Mouse (Mus musculus): Measurements from ENCODE around the gene Tusc2.

The Tusc2 gene

GRCm38 (mm10) chr9:107590058-107590772 is 27.2 kb downstream of the Tusc2 start:
- no peak for DNase-seq

GRCm38 (mm10) chr9:107590773-107591060 is 27.7 kb downstream of the Tusc2 start:
- no peak for DNase-seq

- no peak for DNase-seq
These were observed 30.3 kb downstream of the Tusc2 start for GRCm38 (mm10) chr9:107593101-107593976.

GRCm38 (mm10) chr9:107594281-107595062 is 31.4 kb downstream of the Tusc2 start:
- no peak for DNase-seq

DNA sequence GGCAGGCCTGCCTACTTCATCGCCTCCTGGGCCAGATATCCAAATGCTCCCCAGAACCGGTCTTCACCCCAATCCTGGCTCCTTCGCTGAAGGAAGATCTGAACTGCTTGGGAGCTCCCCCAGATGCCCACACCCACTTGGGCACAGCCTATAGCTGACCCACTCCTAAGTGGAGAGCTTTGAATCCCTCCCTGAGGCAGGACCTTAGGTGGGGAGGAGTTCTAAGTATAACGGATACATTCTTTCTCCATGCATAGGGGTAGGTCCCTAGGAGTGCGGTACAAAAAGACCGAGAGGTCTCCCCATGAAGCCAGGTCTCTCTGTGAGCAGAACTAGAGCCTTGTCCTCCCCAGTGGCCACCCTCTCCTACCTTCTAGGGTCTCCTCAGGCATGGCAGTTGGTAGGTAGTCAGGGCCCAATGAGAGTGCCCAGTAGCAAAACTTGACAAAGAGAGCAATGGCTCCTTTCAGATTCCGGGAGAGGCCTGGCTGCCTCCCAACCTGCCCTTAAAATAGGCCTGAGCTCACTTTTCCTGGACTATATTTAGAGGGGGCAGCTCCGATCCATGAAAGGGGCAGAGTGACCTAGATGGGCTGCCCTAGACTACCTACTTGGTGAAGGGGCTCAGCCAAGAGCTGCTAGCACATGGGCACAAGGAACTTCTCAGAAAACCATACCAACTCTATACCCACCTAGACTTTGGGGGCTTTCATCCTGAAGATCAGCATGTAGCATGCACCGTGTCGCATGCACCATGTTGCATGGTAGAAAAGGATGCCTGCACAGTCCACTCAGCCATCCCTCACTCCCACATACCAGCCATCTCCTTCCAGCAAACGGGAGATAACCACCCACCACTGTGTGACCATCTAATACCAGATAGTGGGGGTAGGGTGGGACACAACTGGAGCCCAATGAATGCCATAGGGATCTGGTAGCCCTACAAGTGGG is 33.8 kb downstream of the Tusc2 start:
- no peak for DNase-seq

- DNase-seq: no peak
These were observed 35.3 kb downstream of the Tusc2 start for GRCm38 (mm10) chr9:107598385-107598784.

DNA sequence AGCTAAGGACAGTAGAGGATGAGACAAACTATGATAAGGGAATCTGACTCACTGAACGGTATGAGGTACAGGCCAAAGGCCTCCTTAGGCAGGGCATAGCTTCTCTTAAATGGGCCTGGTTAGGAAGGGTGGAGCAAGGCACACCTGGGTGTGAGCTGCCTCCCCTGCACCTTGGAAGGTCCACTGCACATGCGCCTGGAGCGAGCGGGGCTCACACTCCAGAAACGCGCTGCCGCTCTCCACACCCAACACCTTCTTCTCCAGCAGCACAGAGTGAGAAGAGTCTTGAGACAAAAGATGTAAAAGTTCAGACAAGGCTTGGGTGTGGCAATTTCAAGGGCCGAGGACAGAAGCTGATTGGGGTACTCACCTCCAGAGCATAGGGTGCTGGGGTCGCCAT is 36.4 kb downstream of the Tusc2 start:
- DNase-seq: no peak

GRCm38 (mm10) chr9:107599842-107600241 is 36.8 kb downstream of the Tusc2 start:
- DNase-seq: no peak

- no peak for DNase-seq
These were observed 37.7 kb downstream of the Tusc2 start for GRCm38 (mm10) chr9:107600745-107601144.

DNA sequence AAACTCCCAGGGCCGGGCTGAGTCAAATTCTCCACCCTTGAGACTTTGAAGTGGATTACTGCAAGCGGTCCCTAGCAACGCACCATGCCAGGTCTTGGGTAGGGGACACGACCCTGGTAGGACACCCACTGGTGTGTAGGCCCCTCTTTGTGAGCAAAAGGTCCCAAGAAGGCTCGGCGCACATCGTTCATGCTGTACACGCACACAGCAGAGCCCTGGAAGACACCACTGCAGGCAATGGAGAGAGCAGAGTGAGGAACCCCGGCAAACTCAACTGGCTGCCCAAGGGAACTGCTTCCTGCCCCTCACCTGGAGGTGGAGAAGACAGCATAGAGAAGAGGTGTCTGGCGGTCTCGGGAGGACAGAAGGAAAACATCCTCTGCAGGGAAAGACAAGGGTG is 38.2 kb downstream of the Tusc2 start:
- DNase-seq: no peak

GRCm38 (mm10) chr9:107602068-107602648 is 39.1 kb downstream of the Tusc2 start:
- peak; percentile 96 for DNase-seq

DNA sequence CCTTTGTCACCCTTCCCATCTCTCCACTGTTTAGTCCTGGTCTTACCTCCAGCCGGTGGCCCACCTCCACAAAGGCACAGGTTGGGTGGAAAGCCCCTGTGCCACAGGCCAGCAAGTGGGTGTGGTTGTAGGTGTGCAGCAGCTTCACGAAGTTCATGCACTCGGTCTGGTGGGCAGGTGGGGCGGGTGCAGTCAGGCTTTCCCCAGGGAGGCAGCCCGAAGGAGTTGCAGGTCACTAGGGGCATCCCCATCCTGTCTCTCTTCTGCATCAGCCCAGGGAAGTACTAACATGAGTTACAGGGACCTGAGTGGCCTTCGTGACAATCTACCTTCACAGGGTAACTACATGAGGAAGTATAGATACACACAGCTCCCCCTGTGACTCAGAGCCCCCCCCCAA is 40.2 kb downstream of the Tusc2 start:
- DNase-seq: no peak

- DNase-seq: no peak
These were observed 42.1 kb downstream of the Tusc2 start for GRCm38 (mm10) chr9:107605041-107605661.

- no peak for DNase-seq
These were observed 43.5 kb downstream of the Tusc2 start for GRCm38 (mm10) chr9:107606591-107606990.

GRCm38 (mm10) chr9:107607036-107607435 is 44.0 kb downstream of the Tusc2 start:
- DNase-seq: no peak

DNA sequence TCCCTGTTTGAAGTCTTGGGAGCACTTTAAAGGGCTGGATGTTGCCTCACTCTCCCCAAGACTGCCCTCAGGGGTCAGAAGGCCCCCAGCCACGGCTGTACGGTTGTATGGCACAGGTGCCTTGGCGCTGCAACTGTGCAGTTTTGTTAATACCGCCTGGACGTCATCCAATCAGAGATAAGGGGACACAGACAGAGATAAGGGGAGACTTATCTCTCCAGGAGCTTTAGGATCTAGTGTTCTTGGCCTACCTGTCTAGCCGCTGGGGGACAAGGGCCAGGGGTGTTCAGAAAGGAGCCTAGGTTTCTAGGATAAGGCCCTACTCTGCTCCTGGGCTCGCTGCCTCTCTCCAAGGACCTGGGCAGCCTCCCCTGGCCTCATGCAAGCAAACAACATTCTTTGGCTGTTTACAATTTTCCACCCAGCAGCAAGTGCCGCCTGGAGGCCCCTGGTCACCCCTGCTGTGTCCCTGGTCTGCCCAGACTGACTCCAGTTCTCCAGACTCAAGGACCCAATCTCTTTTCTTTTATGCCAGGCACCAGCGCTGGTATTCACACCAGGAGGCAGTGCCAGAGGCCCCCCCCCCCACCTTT is 44.7 kb downstream of the Tusc2 start:
- DNase-seq: no peak

DNA sequence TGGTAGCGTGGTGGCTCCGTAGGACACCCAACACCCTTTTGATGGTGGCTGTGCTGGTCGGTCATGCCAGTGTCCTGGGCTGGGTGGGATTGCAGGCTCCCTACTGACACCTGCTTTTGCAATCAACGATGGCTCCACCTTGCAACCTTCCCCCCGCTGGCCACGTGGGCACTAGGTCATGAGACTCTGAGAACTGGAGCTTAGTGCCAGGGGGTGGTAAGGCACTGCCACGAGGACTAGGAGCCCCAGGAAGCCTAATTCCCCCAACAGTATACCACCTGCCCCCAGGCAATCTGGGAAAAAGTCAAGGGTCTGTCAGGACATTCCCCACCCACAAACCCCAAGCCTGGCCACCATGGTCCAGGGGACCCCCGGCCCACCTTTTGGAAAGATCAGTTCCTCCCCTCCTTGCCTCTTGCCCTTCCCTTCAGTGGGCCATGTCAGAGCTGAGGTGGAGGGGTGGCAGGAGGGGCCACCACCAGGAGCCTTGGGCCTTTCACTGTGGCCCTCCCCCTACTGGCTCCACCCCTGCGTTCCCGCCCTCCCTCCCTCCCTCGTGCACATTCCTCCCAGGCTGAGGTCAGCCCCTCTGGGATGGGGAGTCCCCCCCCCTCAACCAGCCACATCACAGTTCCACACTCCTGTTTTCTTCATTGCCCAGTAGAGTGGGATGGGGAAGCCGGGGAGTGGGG is 45.8 kb downstream of the Tusc2 start, which contains the start of gene Sema3b:
Sema3b (minus strand) TSS at position 489 of the 692 bp plus-strand sequence.
- no peak for DNase-seq

DNA sequence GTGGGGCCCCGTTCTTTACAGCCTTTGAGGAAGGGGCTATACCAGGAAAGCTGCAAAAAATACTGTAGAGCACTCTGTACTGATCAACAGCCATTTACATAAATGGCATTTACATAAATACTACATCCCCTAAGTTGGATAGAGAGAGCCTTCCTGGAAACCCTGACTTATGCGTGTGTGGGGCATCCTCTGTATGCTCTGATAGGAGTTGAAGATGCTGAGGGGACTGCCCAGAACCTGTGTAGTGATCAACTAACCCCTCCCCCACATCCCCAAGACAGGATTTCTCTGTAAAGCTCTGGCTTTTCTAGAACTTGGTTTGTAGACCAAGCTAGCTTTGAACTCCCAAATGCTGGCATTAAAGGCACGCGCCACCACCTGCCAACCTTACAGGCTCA is 46.4 kb downstream of the Tusc2 start:
- DNase-seq: no peak

DNA sequence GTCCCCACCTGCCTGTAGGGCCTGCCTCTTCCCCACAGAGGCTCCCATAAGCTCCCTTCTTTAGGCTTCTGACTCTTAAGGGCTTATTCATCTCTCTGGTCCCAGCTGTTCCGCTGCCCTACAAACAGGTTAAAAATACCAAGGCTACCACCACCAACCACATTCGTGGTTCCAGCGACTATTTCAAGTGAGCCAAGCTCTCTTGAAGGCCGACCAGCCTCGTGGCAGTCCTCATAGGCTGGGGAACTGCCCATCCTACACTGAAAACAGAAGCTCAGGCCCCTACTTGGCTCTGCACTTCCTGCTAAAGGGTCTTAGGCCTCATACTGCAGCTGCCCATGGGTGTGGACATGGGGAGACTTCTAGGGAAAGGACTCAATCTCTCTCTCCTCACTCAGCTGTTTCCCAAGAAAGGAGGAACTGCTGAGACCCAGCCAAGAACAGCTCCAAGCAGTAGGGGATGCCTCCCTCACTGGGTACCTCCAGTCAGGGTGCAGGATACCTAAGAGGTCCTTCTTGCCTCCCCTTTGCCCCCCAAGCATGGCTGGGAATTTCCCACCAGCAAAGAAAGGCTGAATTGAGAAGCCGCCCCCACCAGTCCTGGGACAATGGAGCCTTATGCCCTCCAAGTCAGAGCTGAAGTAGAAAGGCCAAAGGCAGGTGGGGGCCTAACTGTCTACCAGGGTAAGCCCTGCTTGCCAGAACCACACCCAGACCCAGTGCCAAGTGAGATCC is 48.6 kb downstream of the Tusc2 start:
- DNase-seq: no peak
